Mouse (Mus musculus) bone marrow, adult 2 months (tissue): Measurements from ENCODE around the gene Unc93b1.

ENCODE experiments used
- CTCF ChIP-seq: fragments of 200-500 bp; IDR thresholded peaks from 2 replicates; pipeline ENCODE4 v1.5.1; 2011; ENCODE audit warnings: low read length, control low read depth; ENCODE audit not compliant: control insufficient read depth, insufficient read depth
- POLR2A ChIP-seq: fragments of 200-500 bp; IDR thresholded peaks from 2 replicates; pipeline ENCODE4 v1.6.1; 2011; ENCODE audit warnings: low read depth, mild to moderate bottlenecking, control low read depth, low read length, borderline replicate concordance; ENCODE audit not compliant: control insufficient read depth

DNA sequence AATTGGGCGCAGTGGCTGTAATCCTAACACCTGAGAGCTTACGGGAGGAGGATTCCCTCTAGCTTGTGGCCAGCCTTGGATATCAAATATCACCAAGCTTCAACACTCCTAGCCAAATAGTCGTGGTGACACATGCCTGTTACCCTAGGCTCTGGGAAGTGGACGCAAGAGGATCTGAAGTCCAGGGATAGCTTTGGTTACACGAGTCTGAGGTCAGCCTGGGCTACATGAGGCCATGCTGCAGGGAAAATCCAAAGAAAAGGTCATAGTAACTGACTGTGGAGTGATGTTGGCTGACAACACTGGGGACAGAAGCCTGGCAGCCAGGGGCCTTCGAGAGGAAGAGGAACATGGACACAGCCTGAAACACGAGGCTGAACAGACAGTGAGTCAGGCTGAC lies 61.1 kb downstream of the Unc93b1 start:
- TF ChIP-seq POLR2A = no peak
- TF ChIP-seq CTCF = no peak
